Comparison of ENCODE assay signal across 8 mouse cellular contexts in genomic region chr7:38023451-38023850, GRCm38 (mm10). TPM values are rescaled to one million over a fixed set of nuclear protein-coding genes. Genes with fewer than 3 reads are reported as not detected.
DNase-seq lines count a peak whose midpoint lies in the region; ATAC-seq and TF ChIP-seq lines count a peak whose summit lies in the region.

Gene Uri1 (minus strand): TSS chr7:38023551.

- no peak for TF ChIP-seq CTCF in bone marrow, adult 2 months (IDR thresholded peaks at IDR 0.05; ENCODE audit: control insufficient read depth, insufficient read depth, low read length)
- TF ChIP-seq CTCF in intestine, postnatal 0 days (IDR thresholded peaks at IDR 0.05; ENCODE audit: low read depth): no peak

- no peak within 1 kb of the TSS for H3K27ac ChIP-seq in kidney, embryonic 15.5 days
- H3K27ac ChIP-seq in bone marrow, adult 2 months (ENCODE audit: control insufficient read depth, insufficient read depth, low read depth, low read length, poor library complexity): no peak within 1 kb of the TSS
- no peak within 1 kb of the TSS for H3K27ac ChIP-seq in intestine, postnatal 0 days (ENCODE audit: low read depth, low read length)
- no peak within 1 kb of the TSS for H3K27ac ChIP-seq in midbrain, embryonic 15.5 days

- ATAC-seq in kidney, embryonic 15.5 days (replicated peaks; ENCODE audit: low FRiP score): no peak
- no peak for ATAC-seq in intestine, postnatal 0 days
- ATAC-seq in midbrain, embryonic 15.5 days (replicated peaks): no peak

- H3K36me3 ChIP-seq in kidney, embryonic 15.5 days: no peaks in the 10 kb centered on the region
- no peaks in the 10 kb centered on the region for H3K36me3 ChIP-seq in intestine, postnatal 0 days (ENCODE audit: control insufficient read depth, insufficient read depth)
- no peaks in the 10 kb centered on the region for H3K36me3 ChIP-seq in midbrain, embryonic 15.5 days (replicated peaks)

- 87% methylated on average over 8 of the region's 8 CpGs for WGBS in kidney, embryonic 15.5 days
- 85% methylated on average over 8 of the region's 8 CpGs for WGBS in bone marrow, adult 2 months
- 90% methylated on average over 8 of the region's 8 CpGs for WGBS in intestine, postnatal 0 days
- WGBS in midbrain, embryonic 15.5 days: 93% methylated on average over 8 of the region's 8 CpGs

- no peak within 1 kb of the TSS for H3K9ac ChIP-seq in kidney, embryonic 15.5 days
- H3K9ac ChIP-seq in intestine, postnatal 0 days (ENCODE audit: low read depth, low read length): no peak within 1 kb of the TSS
- H3K9ac ChIP-seq in midbrain, embryonic 15.5 days: no peak within 1 kb of the TSS

- no peaks in the 10 kb centered on the region for H3K27me3 ChIP-seq in kidney, embryonic 15.5 days
- no peaks in the 10 kb centered on the region for H3K27me3 ChIP-seq in intestine, postnatal 0 days (replicated peaks; ENCODE audit: control insufficient read depth, insufficient read depth, low read length)
- no peaks in the 10 kb centered on the region for H3K27me3 ChIP-seq in midbrain, embryonic 15.5 days (replicated peaks)

- no peak for TF ChIP-seq POLR2A in bone marrow, adult 2 months (IDR thresholded peaks at IDR 0.05; ENCODE audit: borderline replicate concordance, control insufficient read depth, low read depth, low read length)

- H3K9me3 ChIP-seq in kidney, embryonic 15.5 days (replicated peaks): no peaks in the 10 kb centered on the region
- no peaks in the 10 kb centered on the region for H3K9me3 ChIP-seq in intestine, postnatal 0 days (ENCODE audit: control insufficient read depth)
- H3K9me3 ChIP-seq in midbrain, embryonic 15.5 days: no peaks in the 10 kb centered on the region

- no peak within 1 kb of the TSS for H3K4me3 ChIP-seq in kidney, embryonic 15.5 days (replicated peaks)
- H3K4me3 ChIP-seq in bone marrow, adult 2 months (replicated peaks; ENCODE audit: control insufficient read depth, low read depth, low read length): no peak within 1 kb of the TSS
- no peak within 1 kb of the TSS for H3K4me3 ChIP-seq in intestine, postnatal 0 days (ENCODE audit: low read depth, low read length)
- no peak within 1 kb of the TSS for H3K4me3 ChIP-seq in midbrain, embryonic 15.5 days

- no peak within 1 kb of the TSS for H3K4me2 ChIP-seq in kidney, embryonic 15.5 days
- no peak within 1 kb of the TSS for H3K4me2 ChIP-seq in intestine, postnatal 0 days (replicated peaks; ENCODE audit: low read depth)
- H3K4me2 ChIP-seq in midbrain, embryonic 15.5 days: no peak within 1 kb of the TSS

- H3K4me1 ChIP-seq in kidney, embryonic 15.5 days: no peaks in the 10 kb centered on the region
- no peaks in the 10 kb centered on the region for H3K4me1 ChIP-seq in bone marrow, adult 2 months (ENCODE audit: control insufficient read depth, insufficient read depth, low read length)
- no peaks in the 10 kb centered on the region for H3K4me1 ChIP-seq in intestine, postnatal 0 days (replicated peaks; ENCODE audit: control insufficient read depth, insufficient read depth, low read length)
- H3K4me1 ChIP-seq in midbrain, embryonic 15.5 days: no peaks in the 10 kb centered on the region

- no peak for DNase-seq in kidney, postnatal 10 days
- DNase-seq in gastrocnemius, postnatal 4 days (ENCODE audit: low spot score in 2 of 2): no peak
- DNase-seq in spleen, postnatal 14 days (ENCODE audit: low spot score in 2 of 2): no peak
- no peak for DNase-seq in thymus, postnatal 36 days

RNA-seq across cellular contexts. Expression of gene Uri1, which starts in this region (rescaled TPM):
- 50.5 and 52.2 TPM in 2 replicates for polyA plus RNA-seq in kidney, embryonic 15.5 days (2015; fragmentation: Nextera tagmentation; extraction: Ambion mirVana)
- 12.1 and 16.0 TPM in 2 replicates for polyA plus RNA-seq in bone marrow, adult 2 months (2011; ENCODE audit: insufficient read depth, insufficient read length, low replicate concordance, missing spikeins)
- 10 to 100 TPM; 40.4 to 49.5 TPM for total RNA-seq in gastrocnemius, postnatal 4 days (2021)
- polyA plus RNA-seq in intestine, postnatal 0 days (2015; fragmentation: Nextera tagmentation; extraction: Ambion mirVana): 25.6 and 26.9 TPM in 2 replicates
- polyA plus RNA-seq in midbrain, embryonic 15.5 days (2015; fragmentation: Nextera tagmentation; extraction: Ambion mirVana): 34.3 and 35.1 TPM in 2 replicates
